Mouse (Mus musculus) forebrain, postnatal 0 days (tissue): ENCODE measurements around the gene Sptb. TPM values are rescaled to one million over a fixed set of nuclear protein-coding genes. Genes with fewer than 3 reads are reported as not detected.
A peak's percentile ranks its signal among the peaks of the same experiment; 100 is the strongest.

Experiments
- ATAC-seq: fragments of 200-750 bp; cut with Nextera tagmentation; 2 replicates; pipeline ENCODE4 v1.8.0; 2017; ENCODE audit warnings: mild to moderate bottlenecking, moderate library complexity
- DNase-seq: peaks from one replicate; pipeline ENCODE4 v3.0.0-alpha.2; 2015
- H3K27ac ChIP-seq: fragments of 300-500 bp; sonication (generic); 2 replicates; pipeline ENCODE4 v1.5.1; 2014; ENCODE audit warnings: low read depth, mild to moderate bottlenecking, antibody characterized with exemption, low read length, moderate library complexity, mixed read lengths
- H3K27me3 ChIP-seq: fragments of 300-500 bp; sonication (generic); 2 replicates; pipeline ENCODE4 v1.6.1; 2014; ENCODE audit warnings: mild to moderate bottlenecking, low read length, mixed read lengths; ENCODE audit not compliant: insufficient read depth
- H3K36me3 ChIP-seq: fragments of 300-500 bp; sonication (generic); 2 replicates; pipeline ENCODE4 v1.6.1; 2014; ENCODE audit warnings: mild to moderate bottlenecking, moderate library complexity; ENCODE audit not compliant: insufficient read depth
- H3K4me1 ChIP-seq: fragments of 300-500 bp; sonication (generic); 2 replicates; pipeline ENCODE4 v1.6.1; 2014; ENCODE audit warnings: antibody characterized with exemption; ENCODE audit not compliant: insufficient read depth
- H3K4me2 ChIP-seq: fragments of 300-500 bp; sonication (generic); 2 replicates; pipeline ENCODE4 v1.6.1; 2014; ENCODE audit warnings: low read depth, mild to moderate bottlenecking, moderate library complexity
- H3K4me3 ChIP-seq: fragments of 300-500 bp; sonication (generic); 2 replicates; pipeline ENCODE4 v1.5.1; 2014; ENCODE audit warnings: low read depth, low read length, mixed read lengths
- H3K9ac ChIP-seq: fragments of 300-500 bp; sonication (generic); 2 replicates; pipeline ENCODE4 v1.6.1; 2014; ENCODE audit warnings: mild to moderate bottlenecking
- H3K9me3 ChIP-seq: fragments of 300-500 bp; sonication (generic); 2 replicates; pipeline ENCODE4 v1.6.1; 2016; ENCODE audit warnings: low read length
- CTCF ChIP-seq: sonication (generic); IDR thresholded peaks from 2 replicates; pipeline ENCODE4 v1.5.1; 2016; ENCODE audit warnings: antibody characterized with exemption, control low read depth, low read depth
- WGBS: fragments of 180-500 bp; shearing (Covaris S2); extraction: QIAGEN DNeasy Blood & Tissue Kit; methylation state at CpG from one replicate; pipeline ENCODE4 v1.1.7; 2014; 5-methylcytosine and 5-hydroxymethylcytosine counted together
- polyA plus RNA-seq: library from polyadenylated mRNA; unstranded; fragments of >200 nt; fragmentation: Nextera tagmentation; extraction: Ambion mirVana; gene quantifications from 2 replicates; pipeline ENCODE4 v1.2.1, GENCODE M21; 2015
- total RNA-seq: library from RNA; depleted of rRNA; stranded (reverse); fragments of >200 nt; gene quantifications from 2 replicates; pipeline ENCODE4 v1.2.3, GENCODE M21; 2014

Sptb gene
- total and polyA plus RNA-seq, 2 experiments from 2014 or later = 3.0 to 19.6 TPM

- Histone ChIP-seq H3K4me2 (no peak overlapping the region), H3K4me3 (no peak overlapping the region), H3K27ac (no peak overlapping the region), H3K27me3 (no peaks in the 10 kb centered on the region), H3K9ac (no peak overlapping the region), H3K9me3 (no peaks in the 10 kb centered on the region), H3K4me1 (no peaks in the 10 kb centered on the region), H3K36me3 (no peaks in the 10 kb centered on the region)
- ATAC-seq = no peak
- WGBS = 29% methylated on average over 4 of the region's 4 CpGs
- TF ChIP-seq CTCF = no peak
- no peak for DNase-seq
Observed at GRCm38 (mm10) chr12:76618175-76618574, 92.2 kb downstream of the Sptb start.

GRCm38 (mm10) chr12:76615580-76615937 is 94.8 kb downstream of the Sptb start:
- ATAC-seq (no peak), DNase-seq (no peak)
- WGBS = 56% methylated on average over 4 of the region's 4 CpGs
- Histone ChIP-seq H3K27me3 (no peaks in the 10 kb centered on the region), H3K36me3 (0 out of 2 replicates have a peak, but pooled peaks cover 3% of the 10 kb centered on the region), H3K9me3 (no peaks in the 10 kb centered on the region), H3K9ac (no peak overlapping the region), H3K4me3 (no peak overlapping the region), H3K27ac (no peak overlapping the region), H3K4me1 (no peaks in the 10 kb centered on the region), H3K4me2 (no peak overlapping the region)
- no peak for TF ChIP-seq CTCF

GRCm38 (mm10) chr12:76614868-76615579 is 95.3 kb downstream of the Sptb start:
- H3K4me1 ChIP-seq = no peaks in the 10 kb centered on the region
- no peak overlapping the region for H3K9ac ChIP-seq
- ATAC-seq (no peak), DNase-seq (no peak)
- no peak overlapping the region for H3K27ac ChIP-seq
- 56% methylated on average over 12 of the region's 12 CpGs for WGBS
- no peak overlapping the region for H3K4me3 ChIP-seq
- H3K27me3 ChIP-seq = no peaks in the 10 kb centered on the region
- H3K4me2 ChIP-seq = no peak overlapping the region
- no peak for TF ChIP-seq CTCF
- no peaks in the 10 kb centered on the region for H3K9me3 ChIP-seq
- H3K36me3 ChIP-seq = 0 out of 2 replicates have a peak, but pooled peaks cover 3% of the 10 kb centered on the region

- ATAC-seq (no peak), DNase-seq (no peak)
- no peak overlapping the region for H3K9ac ChIP-seq
- no peaks in the 10 kb centered on the region for H3K4me1 ChIP-seq
- H3K27me3 ChIP-seq = no peaks in the 10 kb centered on the region
- H3K36me3 ChIP-seq = 0 out of 2 replicates have a peak, but pooled peaks cover 3% of the 10 kb centered on the region
- H3K9me3 ChIP-seq = no peaks in the 10 kb centered on the region
- H3K4me3 ChIP-seq = no peak overlapping the region
- no peak for TF ChIP-seq CTCF
- H3K4me2 ChIP-seq = no peak overlapping the region
- 89% methylated on average over 12 of the region's 12 CpGs for WGBS
- H3K27ac ChIP-seq = no peak overlapping the region
Observed at GRCm38 (mm10) chr12:76612621-76613020, 97.7 kb downstream of the Sptb start.

GRCm38 (mm10) chr12:76608997-76609565 is 101.3 kb downstream of the Sptb start:
- H3K4me1 ChIP-seq = no peaks in the 10 kb centered on the region
- no peak overlapping the region for H3K4me3 ChIP-seq
- no peak for ATAC-seq
- no peak overlapping the region for H3K9ac ChIP-seq
- no peak for TF ChIP-seq CTCF
- no peak for DNase-seq
- H3K4me2 ChIP-seq = no peak overlapping the region
- H3K27me3 ChIP-seq = no peaks in the 10 kb centered on the region
- H3K27ac ChIP-seq = no peak overlapping the region
- 0 out of 2 replicates have a peak, but pooled peaks cover 3% of the 10 kb centered on the region for H3K36me3 ChIP-seq
- no peaks in the 10 kb centered on the region for H3K9me3 ChIP-seq
- WGBS = 83% methylated on average over 15 of the region's 15 CpGs

GRCm38 (mm10) chr12:76608241-76608640 is 102.1 kb downstream of the Sptb start:
- no peak for DNase-seq
- no peak for TF ChIP-seq CTCF
- no peaks in the 10 kb centered on the region for H3K4me1 ChIP-seq

GRCm38 (mm10) chr12:76605837-76606236 is 104.5 kb downstream of the Sptb start:
- WGBS = 69% methylated on average over 3 of the region's 3 CpGs

More at GRCm38 (mm10) chr12:76608241-76608640, 102.1 kb downstream of the Sptb start:
- Histone ChIP-seq H3K27me3 (no peaks in the 10 kb centered on the region), H3K27ac (no peak overlapping the region), H3K9me3 (no peaks in the 10 kb centered on the region), H3K4me3 (no peak overlapping the region), H3K9ac (no peak overlapping the region), H3K4me2 (no peak overlapping the region), H3K36me3 (0 out of 2 replicates have a peak, but pooled peaks cover 3% of the 10 kb centered on the region)
- peak; percentile 29; the same call in 1 of the 2 replicates for ATAC-seq
- 67% methylated on average over 11 of the region's 11 CpGs for WGBS

More at GRCm38 (mm10) chr12:76605837-76606236, 104.5 kb downstream of the Sptb start:
- H3K4me1 ChIP-seq = no peaks in the 10 kb centered on the region
- no peak overlapping the region for H3K4me2 ChIP-seq
- H3K4me3 ChIP-seq = no peak overlapping the region
- H3K36me3 ChIP-seq = 0 out of 2 replicates have a peak, but pooled peaks cover 4% of the 10 kb centered on the region
- H3K27me3 ChIP-seq = no peaks in the 10 kb centered on the region
- ATAC-seq (no peak), DNase-seq (no peak)
- no peak overlapping the region for H3K27ac ChIP-seq
- no peak overlapping the region for H3K9ac ChIP-seq
- TF ChIP-seq CTCF = 0 out of 2 replicates have a peak, but pooled peaks have one; percentile 10
- no peaks in the 10 kb centered on the region for H3K9me3 ChIP-seq
